Mouse (Mus musculus) E14TG2a.4 (cell line): Measurements from ENCODE around the gene Nelfb.

Source experiments
- H3K27me3 ChIP-seq: 2 replicates; pipeline ENCODE4 v1.6.1; 2014; ENCODE audit warnings: low read length, control low read depth; ENCODE audit not compliant: insufficient read depth
- H3K36me3 ChIP-seq: 2 replicates; pipeline ENCODE4 v1.6.1; 2014; ENCODE audit warnings: low read length, control low read depth; ENCODE audit not compliant: insufficient read depth
- H3K4me1 ChIP-seq: replicated peaks from 2 replicates; pipeline ENCODE4 v1.6.1; 2014; ENCODE audit warnings: low read depth, low read length, control low read depth
- H3K4me3 ChIP-seq: replicated peaks from 2 replicates; pipeline ENCODE4 v1.5.1; 2014; ENCODE audit warnings: mild to moderate bottlenecking, low read length
- H3K9me3 ChIP-seq: 2 replicates; pipeline ENCODE4 v1.6.1; 2014; ENCODE audit warnings: low read length, control low read depth
- CTCF ChIP-seq: conservative IDR thresholded peaks from 2 replicates; pipeline ENCODE4 v1.5.1; 2014; ENCODE audit warnings: low read length
- NANOG ChIP-seq: IDR thresholded peaks from 2 replicates; pipeline ENCODE4 v1.6.1; 2014; ENCODE audit warnings: borderline replicate concordance, low read length, mixed read lengths
- POU5F1 ChIP-seq: IDR thresholded peaks from 2 replicates; pipeline ENCODE4 v1.6.1; 2014; ENCODE audit warnings: low read length, borderline replicate concordance

The Nelfb gene

DNA sequence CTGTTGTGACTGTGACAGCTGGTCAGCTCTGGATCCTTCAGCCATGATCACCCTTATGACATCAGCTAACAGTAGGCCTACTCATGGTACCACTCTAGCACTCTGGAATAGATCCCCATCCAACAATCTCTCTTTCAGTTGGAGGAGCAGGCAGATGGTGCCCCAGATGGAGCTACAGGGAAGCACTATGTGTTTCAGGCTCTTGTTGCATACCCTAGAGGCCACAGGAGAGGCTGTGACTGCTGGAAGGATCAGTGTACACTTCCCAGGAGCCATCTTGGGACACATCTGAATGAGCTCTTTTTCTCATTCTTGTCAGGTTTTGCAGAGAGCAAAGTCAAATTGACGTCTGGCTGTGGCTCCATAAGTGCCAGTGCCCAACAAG is 39.5 kb downstream of the Nelfb start:
- Histone ChIP-seq H3K4me3 (no peak overlapping the region), H3K9me3 (peaks cover 2% of the 10 kb centered on the region; the same call in 1 of the 2 replicates), H3K36me3 (no peaks in the 10 kb centered on the region), H3K4me1 (peaks cover 51% of the 10 kb centered on the region), H3K27me3 (peaks cover 89% of the 10 kb centered on the region)
- TF ChIP-seq POU5F1 (no peak), CTCF (no peak), NANOG (no peak)

GRCm38 (mm10) chr2:25171101-25171768 is 40.1 kb downstream of the Nelfb start:
- TF ChIP-seq POU5F1, result no peak
- TF ChIP-seq CTCF, result no peak
- TF ChIP-seq NANOG, result no peak
- Histone ChIP-seq H3K4me3 (no peak overlapping the region), H3K27me3 (peaks cover 89% of the 10 kb centered on the region)

DNA sequence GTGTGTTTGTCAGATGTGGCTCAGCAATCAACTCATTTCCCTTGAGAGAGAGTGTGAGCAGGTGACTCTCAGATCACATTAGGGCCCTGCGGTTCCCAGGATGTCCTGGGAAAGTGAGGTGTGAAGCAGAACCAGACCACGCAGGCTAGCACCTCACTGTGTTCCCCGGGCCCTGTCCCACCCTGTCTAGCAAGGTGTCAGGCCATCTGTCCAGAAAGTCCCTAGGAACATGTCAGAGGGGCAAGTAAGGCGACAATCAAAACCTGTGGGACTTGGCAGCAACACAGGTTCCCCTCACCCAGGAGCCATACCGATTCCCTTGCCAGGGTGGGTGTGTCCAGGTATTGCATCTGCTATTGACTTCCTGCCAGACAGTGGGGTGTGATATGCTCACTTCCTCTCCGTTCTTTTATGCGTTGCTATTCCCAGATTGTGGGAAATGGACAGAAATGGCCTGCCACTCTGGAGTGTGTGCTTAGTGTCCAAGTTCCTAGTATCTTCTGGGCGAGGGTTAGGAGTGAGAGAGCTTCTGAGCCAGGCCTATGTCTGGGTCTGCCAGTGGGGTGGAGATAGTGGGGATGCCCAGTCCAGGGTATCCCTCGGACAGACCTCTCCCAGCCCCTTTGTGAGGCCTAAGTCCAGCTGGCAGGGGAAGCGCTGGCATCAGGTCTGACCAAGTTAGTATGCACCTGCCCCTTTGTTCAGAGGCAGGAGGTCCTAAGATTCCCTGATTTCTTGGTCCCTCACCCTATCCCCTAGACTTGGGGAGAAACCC is 40.8 kb downstream of the Nelfb start:
- H3K36me3 ChIP-seq, result no peaks in the 10 kb centered on the region
- no peak overlapping the region for H3K4me3 ChIP-seq
- peaks cover 89% of the 10 kb centered on the region for H3K27me3 ChIP-seq
- peaks cover 2% of the 10 kb centered on the region; the same call in 1 of the 2 replicates for H3K9me3 ChIP-seq
- TF ChIP-seq CTCF (no peak), NANOG (no peak), POU5F1 (no peak)
- peaks cover 49% of the 10 kb centered on the region for H3K4me1 ChIP-seq

More at GRCm38 (mm10) chr2:25171101-25171768, 40.1 kb downstream of the Nelfb start:
- peaks cover 2% of the 10 kb centered on the region; the same call in 1 of the 2 replicates for H3K9me3 ChIP-seq
- H3K4me1 ChIP-seq, result peaks cover 51% of the 10 kb centered on the region
- no peaks in the 10 kb centered on the region for H3K36me3 ChIP-seq

GRCm38 (mm10) chr2:25169778-25170177 is 41.5 kb downstream of the Nelfb start:
- Histone ChIP-seq H3K36me3 (no peaks in the 10 kb centered on the region), H3K4me1 (peaks cover 43% of the 10 kb centered on the region)

DNA sequence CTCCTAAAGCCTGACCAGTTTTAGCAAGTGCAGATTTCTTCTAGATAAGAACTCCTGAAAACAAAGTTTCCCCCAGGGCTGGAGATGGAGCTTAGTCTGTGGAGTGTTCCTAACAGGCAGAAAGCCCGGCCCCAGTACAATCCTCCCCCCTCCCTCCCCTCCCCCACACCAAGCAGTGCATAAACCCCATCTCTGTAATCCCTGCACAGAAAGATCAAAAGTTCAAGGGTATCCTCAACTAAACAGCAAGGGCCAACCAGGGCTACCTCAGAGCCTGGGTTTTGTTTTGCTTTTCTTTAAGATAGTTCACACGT is 42.7 kb downstream of the Nelfb start:
- H3K9me3 ChIP-seq, result peaks cover 2% of the 10 kb centered on the region; the same call in 1 of the 2 replicates
- TF ChIP-seq CTCF (no peak), POU5F1 (no peak), NANOG (no peak)

More at GRCm38 (mm10) chr2:25169778-25170177, 41.5 kb downstream of the Nelfb start:
- TF ChIP-seq CTCF (no peak), POU5F1 (no peak), NANOG (no peak)
- Histone ChIP-seq H3K4me3 (no peak overlapping the region; the same call in 1 of the 2 replicates), H3K27me3 (peaks cover 89% of the 10 kb centered on the region), H3K9me3 (peaks cover 2% of the 10 kb centered on the region; the same call in 1 of the 2 replicates)

DNA sequence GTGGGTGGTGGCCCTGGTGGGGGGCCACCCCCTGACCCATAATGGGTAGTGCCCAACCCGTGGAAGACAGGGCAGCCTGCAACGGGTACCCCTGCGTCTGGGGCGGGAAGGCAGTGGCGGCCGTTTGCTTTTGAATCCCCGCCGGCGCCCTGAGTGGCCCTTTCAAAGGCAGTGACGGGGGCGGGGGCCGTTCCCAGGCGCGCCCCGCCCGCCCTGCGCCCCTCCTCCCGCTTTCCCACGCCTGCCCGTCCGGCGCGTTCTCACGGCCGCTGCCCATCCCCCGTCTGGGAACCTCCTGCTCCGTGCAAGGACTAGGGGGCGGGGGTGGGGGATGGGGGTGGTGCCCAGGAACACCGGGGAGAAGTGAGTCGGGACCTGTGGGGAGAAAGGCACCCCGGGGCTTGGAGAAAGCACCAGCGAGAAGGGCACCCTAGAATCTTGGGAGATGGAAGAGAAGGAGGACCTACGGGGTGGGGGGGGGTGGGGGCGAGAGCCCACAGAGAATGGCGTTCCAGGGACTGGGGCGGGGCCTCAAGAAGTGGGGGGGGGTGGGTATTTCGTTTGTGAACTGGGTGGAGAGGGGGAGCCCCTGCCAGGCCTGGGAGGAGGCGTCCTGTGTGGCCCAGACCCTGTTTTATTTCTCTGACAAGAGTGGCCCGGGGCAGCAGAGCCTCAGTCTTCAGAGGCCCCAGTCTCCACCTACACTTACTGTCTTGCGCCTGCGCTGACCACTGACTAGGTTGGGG is 43.2 kb downstream of the Nelfb start:
- Histone ChIP-seq H3K36me3 (no peaks in the 10 kb centered on the region), H3K4me1 (peaks cover 54% of the 10 kb centered on the region), H3K9me3 (peaks cover 2% of the 10 kb centered on the region; the same call in 1 of the 2 replicates), H3K4me3 (peak overlapping the region; percentile 60), H3K27me3 (peaks cover 89% of the 10 kb centered on the region)
- TF ChIP-seq POU5F1 (no peak), NANOG (no peak), CTCF (no peak)

More for the DNA sequence above, 42.7 kb downstream of the Nelfb start:
- no peaks in the 10 kb centered on the region for H3K36me3 ChIP-seq
- no peak overlapping the region for H3K4me3 ChIP-seq
- peaks cover 52% of the 10 kb centered on the region for H3K4me1 ChIP-seq
- H3K27me3 ChIP-seq, result peaks cover 89% of the 10 kb centered on the region

DNA sequence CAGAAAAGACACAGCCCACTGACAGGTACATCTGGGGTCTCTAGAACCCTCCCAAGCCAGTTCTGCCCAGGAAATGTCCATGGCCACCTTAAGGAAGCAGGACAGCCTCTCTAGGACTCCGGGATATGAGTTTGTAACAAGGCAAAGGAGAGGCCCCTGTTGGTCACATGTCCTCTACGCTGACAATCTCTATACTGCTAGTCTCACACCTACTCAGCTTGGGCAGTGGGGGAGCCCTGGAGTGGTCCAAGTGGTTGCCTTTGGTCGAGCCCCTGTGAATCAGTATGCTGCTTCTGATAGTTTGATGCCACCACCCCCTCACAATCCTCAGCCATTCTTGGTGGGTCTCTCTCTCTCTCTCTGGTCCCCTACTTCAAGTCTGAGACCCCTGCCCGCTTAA is 43.8 kb downstream of the Nelfb start:
- Histone ChIP-seq H3K36me3 (no peaks in the 10 kb centered on the region), H3K27me3 (peaks cover 87% of the 10 kb centered on the region), H3K4me1 (peaks cover 54% of the 10 kb centered on the region), H3K4me3 (peak overlapping the region; percentile 60), H3K9me3 (peaks cover 2% of the 10 kb centered on the region; the same call in 1 of the 2 replicates)
- TF ChIP-seq POU5F1 (no peak), NANOG (no peak)

DNA sequence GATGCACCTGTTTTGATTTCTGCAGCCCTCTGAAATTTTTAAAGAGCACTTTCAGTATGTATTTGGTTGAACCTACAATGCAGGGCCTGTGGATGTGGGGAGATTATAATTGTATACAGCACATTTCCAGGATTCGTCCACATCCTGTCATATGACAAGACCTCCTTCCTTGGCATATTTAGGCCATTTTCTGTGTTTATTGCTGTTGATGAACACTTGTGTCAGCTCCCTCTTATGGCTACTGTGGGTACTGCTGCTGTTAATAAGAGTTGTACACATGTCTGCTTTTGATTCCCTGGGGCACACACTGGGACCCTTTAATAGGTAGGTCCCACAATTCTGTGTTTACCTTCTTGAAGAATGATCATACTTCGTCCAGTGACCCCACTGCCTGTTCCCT is 53.6 kb downstream of the Nelfb start:
- peaks cover 7% of the 10 kb centered on the region for H3K4me1 ChIP-seq
- no peaks in the 10 kb centered on the region for H3K9me3 ChIP-seq
- no peak overlapping the region for H3K4me3 ChIP-seq
- TF ChIP-seq CTCF (peak; percentile 94), NANOG (no peak)
- peaks cover under 1% of the 10 kb centered on the region; the same call in 1 of the 2 replicates for H3K27me3 ChIP-seq
- no peaks in the 10 kb centered on the region for H3K36me3 ChIP-seq
